Mouse (Mus musculus) CD4-positive helper T cell, adult 2 months (primary cell): ENCODE data around the gene Dusp9.

ENCODE experiments used
- DNase-seq: peaks from one replicate; pipeline ENCODE4 v3.0.0-alpha.2; 2012; ENCODE audit warnings: low read depth, missing footprints, low spot score

Dusp9 gene

DNA sequence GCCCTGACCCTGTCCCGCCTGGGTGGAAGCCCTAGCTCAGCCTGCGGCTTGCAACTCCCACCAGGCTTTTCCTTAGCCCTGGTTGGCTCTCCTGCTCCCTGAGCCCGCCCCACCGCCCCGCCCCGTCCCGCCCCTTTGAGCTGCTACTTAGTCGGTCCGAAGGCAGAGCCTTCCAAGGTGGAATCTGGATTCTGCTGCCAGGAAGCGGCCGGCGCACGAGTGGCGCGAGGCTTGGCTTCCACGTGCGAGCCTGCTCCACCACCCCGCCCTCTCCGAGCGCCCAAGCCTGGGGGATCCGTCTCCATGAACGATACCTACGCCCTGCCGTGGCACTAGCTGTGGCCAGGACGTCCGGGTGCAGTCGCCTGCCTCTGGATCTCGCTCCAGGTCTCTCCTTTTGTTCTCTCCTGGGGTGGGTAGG lies at the start of gene Dusp9:
Gene Dusp9 (plus strand): TSS at position 165 of the 421 bp plus-strand sequence.
- peak; percentile 27 for DNase-seq

DNA sequence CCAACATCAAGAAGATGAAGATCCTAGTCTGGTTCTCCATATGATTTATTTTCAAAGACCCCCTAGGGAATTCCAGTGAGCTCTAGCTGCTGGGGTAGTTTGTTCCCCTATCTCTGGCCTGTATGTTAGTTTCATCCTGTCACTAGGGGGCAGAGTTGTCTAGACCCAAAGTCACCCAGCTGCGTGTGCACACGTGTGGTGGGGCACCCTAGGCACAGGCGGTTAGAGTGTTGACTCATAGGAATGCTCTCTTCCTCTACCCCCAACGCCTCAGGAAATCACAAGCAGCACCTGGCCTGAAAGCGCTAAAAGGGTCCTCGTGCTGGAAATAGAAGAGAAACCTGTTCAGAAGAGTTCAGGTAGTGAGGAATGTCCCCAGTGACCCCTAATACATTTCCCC lies 46.0 kb upstream of the Dusp9 start:
- DNase-seq = peak; percentile 49

DNA sequence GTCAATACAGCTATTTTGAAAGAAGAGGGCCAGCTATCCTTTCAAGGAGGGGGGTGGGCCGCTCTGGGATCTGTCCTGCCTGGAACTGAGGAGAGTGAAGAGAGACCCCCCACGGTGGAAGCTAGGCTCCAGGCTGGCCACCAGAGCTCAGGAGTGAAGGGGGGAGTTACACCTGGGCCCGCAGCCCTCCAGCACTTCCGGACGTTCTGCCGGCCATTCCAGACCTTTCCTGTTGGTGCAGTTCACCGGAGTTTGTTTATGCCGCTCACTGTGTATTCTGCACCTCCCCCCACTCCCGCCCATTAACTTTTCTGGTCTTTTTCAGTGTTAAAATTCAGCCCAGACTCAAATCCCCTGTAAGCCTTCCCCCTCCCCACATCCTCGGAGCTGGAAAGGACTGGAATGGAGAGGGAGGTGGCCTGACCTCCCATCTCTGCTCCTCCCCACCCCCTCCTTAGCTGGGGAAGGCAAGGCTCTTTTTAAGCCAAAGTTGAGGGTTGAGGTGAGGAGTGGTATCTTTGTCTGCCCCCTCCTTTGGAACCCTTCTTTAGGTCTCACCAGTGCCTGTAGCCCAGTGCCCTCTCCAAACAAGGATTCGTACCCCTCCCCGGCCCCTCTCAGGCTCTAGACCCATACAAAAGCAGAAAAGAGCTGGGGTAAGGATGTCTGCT lies 44.6 kb upstream of the Dusp9 start:
- no peak for DNase-seq

DNA sequence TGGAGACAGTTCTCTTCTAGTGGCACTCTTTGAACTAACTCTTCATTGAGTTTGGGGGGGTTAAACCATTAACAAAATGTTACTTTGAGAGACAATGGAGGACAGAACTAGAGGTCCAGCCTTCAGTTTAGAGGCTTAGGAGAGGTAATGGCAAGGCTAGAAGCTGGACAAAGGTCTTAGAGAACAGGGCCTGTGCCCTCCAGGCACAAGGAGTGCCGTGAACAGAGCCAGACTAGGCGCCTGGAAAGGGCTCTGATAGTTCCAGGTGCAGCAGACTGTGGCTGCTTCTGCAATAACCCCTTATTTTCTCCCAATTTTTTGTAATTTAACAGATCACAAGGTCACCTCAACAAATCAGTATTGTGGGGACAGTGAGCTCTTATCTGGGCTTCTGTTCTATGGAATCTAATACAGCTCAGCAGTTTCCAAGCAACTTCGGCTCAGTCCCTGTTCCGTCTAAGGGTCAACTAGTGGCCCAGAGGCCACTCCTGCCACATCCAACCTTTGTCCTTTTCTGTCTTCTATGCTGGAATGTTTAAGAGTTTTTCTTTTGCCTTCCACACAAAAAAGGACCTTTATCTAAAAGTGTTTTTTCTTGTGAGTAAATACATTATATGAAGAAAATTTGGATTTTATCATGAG lies 43.8 kb upstream of the Dusp9 start:
- DNase-seq = no peak

DNA sequence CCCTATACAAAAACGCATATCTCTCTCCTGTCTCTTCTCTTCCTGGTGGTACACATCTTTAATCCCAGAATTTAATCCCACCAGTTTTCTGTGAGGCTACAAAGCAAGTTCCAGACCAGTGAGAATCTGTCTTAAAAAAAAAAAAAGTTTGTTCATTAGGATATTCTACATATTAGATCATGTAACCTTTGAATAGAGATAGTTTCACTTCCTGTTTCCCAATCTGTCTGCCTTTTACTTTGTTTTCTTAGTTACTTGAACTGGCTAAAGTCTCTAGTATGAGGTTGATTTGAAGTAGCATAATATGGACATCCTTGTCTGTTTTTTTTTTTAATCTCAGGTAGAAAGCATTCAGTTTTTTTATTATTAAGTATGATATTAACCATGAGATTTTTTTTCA lies 37.8 kb upstream of the Dusp9 start:
- DNase-seq = no peak

DNA sequence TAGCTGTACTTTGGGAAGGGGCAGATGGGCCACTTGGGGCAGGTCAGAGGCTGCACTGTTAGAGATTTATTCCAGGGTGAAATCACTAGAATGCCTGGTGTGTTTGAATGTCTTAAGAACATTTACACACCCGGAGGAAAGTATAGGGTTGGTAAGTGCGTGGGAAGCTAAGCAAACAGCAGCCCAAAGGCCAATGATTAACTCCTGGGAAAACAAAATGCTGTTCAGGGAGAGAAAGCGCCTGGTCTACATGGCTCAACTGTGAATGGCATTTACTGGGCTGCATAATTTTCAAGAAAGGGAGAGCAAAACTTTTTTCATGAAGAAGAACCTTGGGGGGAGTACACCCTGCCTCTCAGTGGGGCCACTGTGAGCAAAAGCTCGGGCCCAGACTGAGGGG lies 25.6 kb upstream of the Dusp9 start:
- DNase-seq = no peak

DNA sequence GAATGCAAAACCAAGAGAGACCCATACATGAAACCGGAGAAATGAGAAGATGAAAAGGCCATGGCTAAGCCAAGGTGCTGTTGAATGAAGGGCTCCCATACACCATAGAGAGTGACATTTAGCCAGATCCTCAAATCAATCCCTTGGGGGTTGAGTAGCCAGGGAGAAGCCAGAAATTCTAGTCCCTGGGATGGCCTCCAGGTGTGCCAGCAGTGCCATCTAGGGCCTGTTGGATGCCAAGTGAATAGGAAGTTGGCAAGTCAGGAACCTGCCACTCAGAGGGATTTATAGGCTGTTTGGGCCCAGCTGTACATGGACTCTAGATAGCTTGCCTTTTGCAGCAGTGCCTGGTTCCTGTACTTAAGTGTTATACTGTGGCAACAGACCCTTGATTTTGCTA lies 23.3 kb upstream of the Dusp9 start:
- DNase-seq = no peak

DNA sequence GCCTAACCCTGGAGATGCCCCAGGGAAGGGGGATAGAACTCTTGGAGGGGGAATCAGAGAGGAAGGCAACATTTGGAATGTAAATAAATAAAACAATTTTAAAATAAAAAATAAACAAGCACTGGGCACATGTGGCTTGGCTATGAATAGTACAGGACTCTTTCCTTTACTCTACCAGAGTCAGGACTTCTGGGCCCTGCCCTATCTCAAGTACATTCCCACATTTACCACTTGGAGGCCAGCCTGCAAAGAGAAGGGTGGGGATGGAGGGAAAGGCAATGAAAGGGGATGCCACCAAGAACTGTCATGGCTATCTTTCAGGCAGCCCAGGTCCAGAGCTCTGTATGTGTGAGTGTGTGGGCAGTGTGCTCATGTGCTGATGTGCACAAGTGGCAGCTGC lies 19.8 kb upstream of the Dusp9 start:
- DNase-seq = no peak

- no peak for DNase-seq
Observed at GRCm38 (mm10) chrX:73619890-73620289, 19.3 kb upstream of the Dusp9 start.

- DNase-seq = no peak
Observed at GRCm38 (mm10) chrX:73626981-73627380, 12.2 kb upstream of the Dusp9 start.

GRCm38 (mm10) chrX:73635425-73635824 lies 3.8 kb upstream of the Dusp9 start:
- DNase-seq = no peak

- DNase-seq = no peak
Observed at GRCm38 (mm10) chrX:73637415-73637814, 1.8 kb upstream of the Dusp9 start.

- DNase-seq = no peak
Observed at GRCm38 (mm10) chrX:73639901-73640469, 766 bp downstream of the Dusp9 start.

GRCm38 (mm10) chrX:73645121-73645520 lies 5.9 kb downstream of the Dusp9 start:
- DNase-seq = no peak

DNA sequence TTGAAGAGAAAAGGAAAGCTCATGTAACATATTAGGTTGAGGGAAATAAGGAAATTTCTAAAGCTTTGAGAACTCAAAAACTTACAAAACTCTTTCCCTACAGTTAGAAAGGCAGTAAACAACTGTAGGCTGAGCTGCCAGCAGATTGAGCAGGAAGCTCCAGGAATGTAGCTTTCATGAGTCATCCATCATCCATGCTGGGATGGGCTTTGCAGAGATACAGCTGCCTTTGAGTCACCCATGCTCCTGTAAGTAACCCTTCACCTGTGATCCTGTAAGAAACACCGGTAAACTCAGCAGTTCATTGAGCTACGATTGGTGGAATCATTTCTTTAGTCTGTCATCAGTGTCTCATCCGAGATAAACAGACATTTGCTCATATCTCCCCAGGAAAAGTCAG lies 11.7 kb downstream of the Dusp9 start:
- DNase-seq = no peak

- no peak for DNase-seq
Observed at GRCm38 (mm10) chrX:73653392-73653791, 14.2 kb downstream of the Dusp9 start.

DNA sequence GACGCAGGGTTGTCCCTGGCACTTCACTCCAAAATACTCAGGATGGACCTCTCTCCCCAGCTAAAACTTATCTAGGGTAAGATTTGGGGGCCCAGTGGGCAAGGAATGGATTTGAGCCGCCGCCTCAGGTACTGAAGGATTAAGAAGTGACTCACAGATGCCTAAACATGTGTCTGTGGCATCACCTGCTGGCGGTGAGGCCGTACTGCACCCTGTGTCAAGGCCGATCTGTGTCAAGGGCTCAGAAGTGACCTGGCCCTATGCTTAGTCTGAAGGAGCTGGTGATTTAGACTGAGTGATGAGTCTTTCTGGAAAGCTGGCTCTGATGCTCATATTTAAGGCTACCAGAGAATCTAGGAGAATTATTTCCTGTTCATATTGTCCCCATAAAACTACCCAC lies 15.0 kb downstream of the Dusp9 start:
- DNase-seq = peak; percentile 47

GRCm38 (mm10) chrX:73655529-73655928 lies 16.3 kb downstream of the Dusp9 start:
- no peak for DNase-seq

DNA sequence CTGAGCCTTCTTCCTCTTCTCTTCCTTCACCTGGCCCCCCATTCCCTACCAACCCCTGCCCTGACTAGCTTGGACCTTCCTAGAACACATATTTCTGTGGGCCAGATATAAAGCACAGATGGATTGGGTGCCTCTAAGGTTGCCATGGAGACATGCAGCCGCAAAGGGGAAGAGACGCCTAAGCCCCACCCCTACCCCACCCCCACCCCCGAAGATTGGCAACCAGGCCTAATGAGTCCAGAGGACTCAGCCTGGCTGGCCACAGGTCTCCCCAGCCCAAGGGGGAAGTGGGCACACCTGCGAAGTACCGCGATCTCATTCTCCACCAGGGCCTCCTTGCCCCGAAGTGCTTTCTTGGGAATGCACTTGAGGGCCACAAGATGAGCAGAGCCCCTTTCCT lies 19.2 kb downstream of the Dusp9 start:
- DNase-seq = no peak

- DNase-seq = no peak
Observed at GRCm38 (mm10) chrX:73658936-73659574, 19.8 kb downstream of the Dusp9 start.

DNA sequence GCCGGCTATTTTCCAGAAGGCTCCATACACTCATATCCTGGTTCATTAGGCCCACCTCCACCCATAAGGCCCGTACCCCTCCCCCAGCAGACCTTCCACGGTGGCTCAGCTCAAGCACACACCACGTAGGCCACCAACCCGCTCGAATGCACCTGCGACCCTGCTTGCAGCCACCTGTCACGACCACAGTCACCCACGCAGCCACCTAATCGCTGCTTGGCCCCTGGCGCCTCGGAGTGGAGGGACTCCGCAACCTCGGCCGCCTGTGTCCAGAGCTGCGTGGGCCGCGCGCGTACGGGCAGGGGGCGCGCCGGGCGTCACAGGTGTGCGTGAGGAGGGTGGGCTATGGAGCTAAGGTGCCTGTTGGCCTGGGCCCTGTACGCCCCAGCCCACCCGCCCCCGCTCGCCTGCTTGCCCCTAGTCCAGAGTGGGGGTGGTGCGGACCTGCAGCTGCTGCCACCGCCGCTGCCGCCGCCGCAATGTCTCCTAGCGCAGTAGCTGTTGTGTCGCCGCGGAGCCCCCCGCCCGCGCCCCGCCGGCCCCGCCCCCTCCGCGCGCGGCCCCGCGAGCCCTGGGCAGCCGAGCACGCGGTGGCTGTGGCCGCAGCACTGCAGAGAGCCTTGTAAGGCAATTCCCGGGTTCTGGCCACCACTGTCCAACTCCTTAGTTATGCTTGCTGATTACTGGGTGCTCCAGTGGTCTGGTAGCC lies 20.5 kb downstream of the Dusp9 start, which contains the start of gene Pnck:
Gene Pnck (minus strand): TSS at position 543 of the 709 bp plus-strand sequence.
- DNase-seq = no peak

- no peak for DNase-seq
Observed at GRCm38 (mm10) chrX:73660284-73660665, 21.1 kb downstream of the Dusp9 start.
